Mouse (Mus musculus) testis, adult 2 months (tissue): ENCODE data around the gene Gdpd5. TPM values are rescaled to one million over a fixed set of nuclear protein-coding genes. Genes with fewer than 3 reads are reported as not detected.
"Not testable (repeated sequence)": the region's sequence is repeated elsewhere in the genome, so short reads cannot be mapped to it uniquely, and the experiment has no call there.

Source experiments
- H3K27ac ChIP-seq: fragments of 200-500 bp; 2 replicates; pipeline ENCODE4 v1.5.1; 2012; ENCODE audit warnings: low read depth, low read length; ENCODE audit not compliant: control insufficient read depth, insufficient read depth
- H3K27me3 ChIP-seq: fragments of 200-500 bp; 2 replicates; pipeline ENCODE4 v1.6.1; 2012; ENCODE audit warnings: mild to moderate bottlenecking, low read length, moderate library complexity; ENCODE audit not compliant: control insufficient read depth, insufficient read depth
- H3K36me3 ChIP-seq: fragments of 200-500 bp; 2 replicates; pipeline ENCODE4 v1.6.1; 2012; ENCODE audit warnings: mild to moderate bottlenecking, low read length; ENCODE audit not compliant: control insufficient read depth, insufficient read depth
- H3K4me1 ChIP-seq: fragments of 200-500 bp; 2 replicates; pipeline ENCODE4 v1.6.1; 2012; ENCODE audit warnings: low read length; ENCODE audit not compliant: control insufficient read depth, insufficient read depth
- H3K4me3 ChIP-seq: fragments of 200-500 bp; 2 replicates; pipeline ENCODE4 v1.5.1; 2012; ENCODE audit warnings: low read depth, mild to moderate bottlenecking, low read length, moderate library complexity, mixed read lengths; ENCODE audit not compliant: control insufficient read depth
- CTCF ChIP-seq: fragments of 200-500 bp; IDR thresholded peaks from 2 replicates; pipeline ENCODE4 v1.5.1; 2012; ENCODE audit warnings: low read depth, mild to moderate bottlenecking, inconsistent platforms, low read length, moderate library complexity; ENCODE audit not compliant: control insufficient read depth, insufficient read depth, insufficient replicate concordance
- POLR2A ChIP-seq: fragments of 200-500 bp; IDR thresholded peaks from 2 replicates; pipeline ENCODE4 v1.6.1; 2012; ENCODE audit warnings: low read depth, mild to moderate bottlenecking, inconsistent platforms, low read length, moderate library complexity; ENCODE audit not compliant: control insufficient read depth
- polyA plus RNA-seq: library from polyadenylated mRNA; depleted of rRNA; stranded (reverse); fragments of >200 nt; gene quantifications from 2 replicates; pipeline ENCODE4 v1.2.3, GENCODE M21; 2012

The Gdpd5 gene
- polyA plus RNA-seq, 1 experiment: 9.9 TPM

GRCm38 (mm10) chr7:99483924-99484319, 102.7 kb downstream of the Gdpd5 start:
- Histone ChIP-seq H3K27me3 (no peaks in the 10 kb centered on the region), H3K36me3 (peaks cover 5% of the 10 kb centered on the region), H3K27ac (peak overlapping the region; percentile 18; the same call in 1 of the 2 replicates), H3K4me1 (no peaks in the 10 kb centered on the region; the same call in 1 of the 2 replicates), H3K4me3 (peak overlapping the region; percentile 91; the same call in 1 of the 2 replicates)
- TF ChIP-seq POLR2A (no peak), CTCF (no peak)

- no peaks in the 10 kb centered on the region; the same call in 1 of the 2 replicates for H3K4me1 ChIP-seq
- no peak overlapping the region for H3K4me3 ChIP-seq
- TF ChIP-seq CTCF (no peak), POLR2A (no peak)
- H3K36me3 ChIP-seq: peaks cover 5% of the 10 kb centered on the region
- no peaks in the 10 kb centered on the region for H3K27me3 ChIP-seq
- no peak overlapping the region; the same call in 1 of the 2 replicates for H3K27ac ChIP-seq
Measured at GRCm38 (mm10) chr7:99484679-99485078, 103.5 kb downstream of the Gdpd5 start.

GRCm38 (mm10) chr7:99489708-99490107, 108.5 kb downstream of the Gdpd5 start:
- Histone ChIP-seq H3K27me3 (no peaks in the 10 kb centered on the region), H3K4me1 (no peaks in the 10 kb centered on the region), H3K4me3 (no peak overlapping the region), H3K27ac (no peak overlapping the region), H3K36me3 (no peaks in the 10 kb centered on the region)
- no peak for TF ChIP-seq CTCF

GRCm38 (mm10) chr7:99499128-99499527, 117.9 kb downstream of the Gdpd5 start:
- no peaks in the 10 kb centered on the region for H3K27me3 ChIP-seq
- no peak overlapping the region for H3K27ac ChIP-seq
- no peaks in the 10 kb centered on the region for H3K36me3 ChIP-seq
- TF ChIP-seq POLR2A (no peak), CTCF (no peak)
- H3K4me3 ChIP-seq: no peak overlapping the region
- H3K4me1 ChIP-seq: no peaks in the 10 kb centered on the region; the same call in 1 of the 2 replicates

GRCm38 (mm10) chr7:99500201-99500600, 119.0 kb downstream of the Gdpd5 start:
- Histone ChIP-seq H3K4me3 (no peak overlapping the region), H3K27ac (no peak overlapping the region), H3K4me1 (no peaks in the 10 kb centered on the region; the same call in 1 of the 2 replicates), H3K36me3 (no peaks in the 10 kb centered on the region), H3K27me3 (no peaks in the 10 kb centered on the region)
- peak; percentile 71; the same call in 1 of the 2 replicates for TF ChIP-seq CTCF
- TF ChIP-seq POLR2A: no peak

GRCm38 (mm10) chr7:99500655-99501054, 119.4 kb downstream of the Gdpd5 start:
- TF ChIP-seq POLR2A (no peak), CTCF (no peak)
- Histone ChIP-seq H3K4me1 (no peaks in the 10 kb centered on the region; the same call in 1 of the 2 replicates), H3K4me3 (no peak overlapping the region), H3K27ac (no peak overlapping the region), H3K36me3 (no peaks in the 10 kb centered on the region), H3K27me3 (no peaks in the 10 kb centered on the region)

- TF ChIP-seq CTCF: no peak
- no peak for TF ChIP-seq POLR2A
- no peak overlapping the region for H3K4me3 ChIP-seq
- no peaks in the 10 kb centered on the region; the same call in 1 of the 2 replicates for H3K4me1 ChIP-seq
- H3K36me3 ChIP-seq: no peaks in the 10 kb centered on the region
- H3K27me3 ChIP-seq: no peaks in the 10 kb centered on the region
- H3K27ac ChIP-seq: no peak overlapping the region
Measured at GRCm38 (mm10) chr7:99501148-99501547, 119.9 kb downstream of the Gdpd5 start.

- TF ChIP-seq CTCF (no peak), POLR2A (no peak)
- H3K27me3 ChIP-seq: no peaks in the 10 kb centered on the region
- H3K36me3 ChIP-seq: no peaks in the 10 kb centered on the region
- H3K4me1 ChIP-seq: no peaks in the 10 kb centered on the region; the same call in 1 of the 2 replicates
- no peak overlapping the region for H3K27ac ChIP-seq
- no peak overlapping the region for H3K4me3 ChIP-seq
Measured at GRCm38 (mm10) chr7:99504556-99504955, 123.3 kb downstream of the Gdpd5 start.

- H3K36me3 ChIP-seq, H3K4me3 ChIP-seq: not testable (repeated sequence)
Measured at GRCm38 (mm10) chr7:99508187-99508586, 127.0 kb downstream of the Gdpd5 start.

More at GRCm38 (mm10) chr7:99508187-99508586, 127.0 kb downstream of the Gdpd5 start:
- H3K4me1 ChIP-seq, H3K27me3 ChIP-seq, H3K27ac ChIP-seq: not testable (repeated sequence)
